Mouse (Mus musculus) testis, adult 2 months (tissue): ENCODE results near the gene Ccer2. TPM values are rescaled to one million over a fixed set of nuclear protein-coding genes. Genes with fewer than 3 reads are reported as not detected.

Source experiments
- H3K27ac ChIP-seq: fragments of 200-500 bp; 2 replicates; pipeline ENCODE4 v1.5.1; 2012; ENCODE audit warnings: low read depth, low read length; ENCODE audit not compliant: control insufficient read depth, insufficient read depth
- H3K27me3 ChIP-seq: fragments of 200-500 bp; 2 replicates; pipeline ENCODE4 v1.6.1; 2012; ENCODE audit warnings: mild to moderate bottlenecking, low read length, moderate library complexity; ENCODE audit not compliant: control insufficient read depth, insufficient read depth
- H3K36me3 ChIP-seq: fragments of 200-500 bp; 2 replicates; pipeline ENCODE4 v1.6.1; 2012; ENCODE audit warnings: mild to moderate bottlenecking, low read length; ENCODE audit not compliant: control insufficient read depth, insufficient read depth
- H3K4me1 ChIP-seq: fragments of 200-500 bp; 2 replicates; pipeline ENCODE4 v1.6.1; 2012; ENCODE audit warnings: low read length; ENCODE audit not compliant: control insufficient read depth, insufficient read depth
- H3K4me3 ChIP-seq: fragments of 200-500 bp; 2 replicates; pipeline ENCODE4 v1.5.1; 2012; ENCODE audit warnings: low read depth, mild to moderate bottlenecking, low read length, moderate library complexity, mixed read lengths; ENCODE audit not compliant: control insufficient read depth
- CTCF ChIP-seq: fragments of 200-500 bp; IDR thresholded peaks from 2 replicates; pipeline ENCODE4 v1.5.1; 2012; ENCODE audit warnings: low read depth, mild to moderate bottlenecking, inconsistent platforms, low read length, moderate library complexity; ENCODE audit not compliant: control insufficient read depth, insufficient read depth, insufficient replicate concordance
- POLR2A ChIP-seq: fragments of 200-500 bp; IDR thresholded peaks from 2 replicates; pipeline ENCODE4 v1.6.1; 2012; ENCODE audit warnings: low read depth, mild to moderate bottlenecking, inconsistent platforms, low read length, moderate library complexity; ENCODE audit not compliant: control insufficient read depth
- polyA plus RNA-seq: library from polyadenylated mRNA; depleted of rRNA; stranded (reverse); fragments of >200 nt; gene quantifications from 2 replicates; pipeline ENCODE4 v1.2.3, GENCODE M21; 2012

Ccer2 gene
- polyA plus RNA-seq, 1 experiment: not detected

- peaks cover 2% of the 10 kb centered on the region; the same call in 1 of the 2 replicates for H3K4me1 ChIP-seq
- TF ChIP-seq POLR2A (no peak), CTCF (no peak)
- H3K27me3 ChIP-seq: peaks cover 2% of the 10 kb centered on the region; the same call in 1 of the 2 replicates
- H3K4me3 ChIP-seq: no peak overlapping the region
- H3K27ac ChIP-seq: no peak overlapping the region
- no peaks in the 10 kb centered on the region for H3K36me3 ChIP-seq
These were observed 36.8 kb upstream of the Ccer2 start for GRCm38 (mm10) chr7:28719159-28719558.

- Histone ChIP-seq H3K27ac (no peak overlapping the region), H3K4me1 (peaks cover 2% of the 10 kb centered on the region; the same call in 1 of the 2 replicates), H3K4me3 (no peak overlapping the region), H3K36me3 (no peaks in the 10 kb centered on the region), H3K27me3 (peaks cover 2% of the 10 kb centered on the region; the same call in 1 of the 2 replicates)
- TF ChIP-seq CTCF (no peak), POLR2A (no peak)
These were observed 36.3 kb upstream of the Ccer2 start for GRCm38 (mm10) chr7:28719650-28720049.

GRCm38 (mm10) chr7:28720753-28721537 lies 35.0 kb upstream of the Ccer2 start:
- no peaks in the 10 kb centered on the region for H3K36me3 ChIP-seq
- peaks cover 2% of the 10 kb centered on the region; the same call in 1 of the 2 replicates for H3K4me1 ChIP-seq
- peaks cover 2% of the 10 kb centered on the region; the same call in 1 of the 2 replicates for H3K27me3 ChIP-seq
- no peak overlapping the region for H3K4me3 ChIP-seq
- TF ChIP-seq POLR2A (no peak), CTCF (no peak)
- H3K27ac ChIP-seq: no peak overlapping the region

- Histone ChIP-seq H3K4me3 (no peak overlapping the region), H3K27ac (no peak overlapping the region), H3K27me3 (no peaks in the 10 kb centered on the region), H3K36me3 (no peaks in the 10 kb centered on the region), H3K4me1 (no peaks in the 10 kb centered on the region; the same call in none of the 2 replicates)
- TF ChIP-seq POLR2A (no peak), CTCF (no peak; the same call in 1 of the 2 replicates)
These were observed 33.9 kb upstream of the Ccer2 start for GRCm38 (mm10) chr7:28722079-28722478.

GRCm38 (mm10) chr7:28724613-28725012 lies 31.4 kb upstream of the Ccer2 start:
- Histone ChIP-seq H3K36me3 (no peaks in the 10 kb centered on the region), H3K4me1 (peaks cover 4% of the 10 kb centered on the region; the same call in 1 of the 2 replicates), H3K4me3 (no peak overlapping the region), H3K27ac (no peak overlapping the region), H3K27me3 (no peaks in the 10 kb centered on the region)
- TF ChIP-seq POLR2A: no peak
- no peak for TF ChIP-seq CTCF

- H3K27ac ChIP-seq: no peak overlapping the region
- no peaks in the 10 kb centered on the region for H3K27me3 ChIP-seq
- peaks cover 4% of the 10 kb centered on the region; the same call in 1 of the 2 replicates for H3K4me1 ChIP-seq
- TF ChIP-seq POLR2A (no peak), CTCF (peak; percentile 87)
- H3K36me3 ChIP-seq: no peaks in the 10 kb centered on the region
- H3K4me3 ChIP-seq: peak overlapping the region; percentile 65
These were observed 29.4 kb upstream of the Ccer2 start for GRCm38 (mm10) chr7:28726600-28726999.

GRCm38 (mm10) chr7:28727649-28728340 lies 28.2 kb upstream of the Ccer2 start:
- H3K4me1 ChIP-seq: peaks cover 11% of the 10 kb centered on the region
- no peak overlapping the region for H3K4me3 ChIP-seq
- no peak overlapping the region for H3K27ac ChIP-seq
- no peaks in the 10 kb centered on the region for H3K27me3 ChIP-seq
- TF ChIP-seq POLR2A (no peak), CTCF (peak; percentile 31; the same call in 1 of the 2 replicates)
- no peaks in the 10 kb centered on the region for H3K36me3 ChIP-seq
